Mouse (Mus musculus) midbrain, embryonic 14.5 days (tissue): ENCODE measurements at regions not wholly inside any gene's neighbourhood (a gene's known extent, or its start where the extent isn't known, plus 50 kb on each side); places are given as distances from the start of the nearest gene placed in this dataset.
"Not testable (repeated sequence)": the region's sequence is repeated elsewhere in the genome, so short reads cannot be mapped to it uniquely, and the experiment has no call there.

Experiments
- ATAC-seq: fragments of 200-750 bp; cut with Nextera tagmentation; 2 replicates; pipeline ENCODE4 v1.8.0; 2017; ENCODE audit warnings: moderate number of reproducible peaks, moderate library complexity; ENCODE audit not compliant: low FRiP score, low TSS enrichment
- DNase-seq: peaks from one replicate; pipeline ENCODE4 v3.0.0-alpha.2; 2015
- H3K27ac ChIP-seq: fragments of 300-500 bp; sonication (generic); replicated peaks from 2 replicates; pipeline ENCODE4 v1.5.1; 2014; ENCODE audit warnings: mild to moderate bottlenecking, low read depth, low read length, moderate library complexity
- H3K27me3 ChIP-seq: fragments of 300-500 bp; sonication (generic); 2 replicates; pipeline ENCODE4 v1.6.1; 2014; ENCODE audit warnings: low read length, control low read depth, mixed read lengths; ENCODE audit not compliant: control insufficient read depth, insufficient read depth
- H3K36me3 ChIP-seq: fragments of 300-500 bp; sonication (generic); 2 replicates; pipeline ENCODE4 v1.6.1; 2014; ENCODE audit warnings: low read length, control low read depth; ENCODE audit not compliant: control insufficient read depth, insufficient read depth
- H3K4me1 ChIP-seq: fragments of 300-500 bp; sonication (generic); 2 replicates; pipeline ENCODE4 v1.6.1; 2014; ENCODE audit warnings: mild to moderate bottlenecking, antibody characterized with exemption, low read length, control low read depth; ENCODE audit not compliant: control insufficient read depth, insufficient read depth
- H3K4me2 ChIP-seq: fragments of 300-500 bp; sonication (generic); 2 replicates; pipeline ENCODE4 v1.6.1; 2014; ENCODE audit warnings: mild to moderate bottlenecking, low read length, moderate library complexity
- H3K4me3 ChIP-seq: fragments of 300-500 bp; sonication (generic); replicated peaks from 2 replicates; pipeline ENCODE4 v1.5.1; 2014; ENCODE audit warnings: low read depth, low read length
- H3K9ac ChIP-seq: fragments of 300-500 bp; sonication (generic); replicated peaks from 2 replicates; pipeline ENCODE4 v1.6.1; 2014; ENCODE audit warnings: mild to moderate bottlenecking, low read length, moderate library complexity
- H3K9me3 ChIP-seq: fragments of 300-500 bp; sonication (generic); 2 replicates; pipeline ENCODE4 v1.6.1; 2016; ENCODE audit warnings: low read length, control low read depth, mixed read lengths; ENCODE audit not compliant: control insufficient read depth
- WGBS: fragments of 180-500 bp; shearing (Covaris S2); extraction: QIAGEN DNeasy Blood & Tissue Kit; methylation state at CpG from one replicate; pipeline ENCODE4 v1.1.7; 2014; 5-methylcytosine and 5-hydroxymethylcytosine counted together

- ATAC-seq (no peak), DNase-seq (no peak)
- 92% methylated on average over 2 of the region's 2 CpGs for WGBS
Observed at GRCm38 (mm10) chr11:71285193-71285592, 54.7 kb upstream of the Nlrp1b start.

GRCm38 (mm10) chr11:71288243-71288642, 57.7 kb upstream of the Nlrp1b start:
- not testable (repeated sequence) for H3K4me2 ChIP-seq, H3K4me1 ChIP-seq, H3K27ac ChIP-seq, H3K4me3 ChIP-seq, DNase-seq, H3K27me3 ChIP-seq, H3K36me3 ChIP-seq, H3K9me3 ChIP-seq, ATAC-seq, H3K9ac ChIP-seq

More at GRCm38 (mm10) chr11:71285193-71285592, 54.7 kb upstream of the Nlrp1b start:
- Histone ChIP-seq H3K4me1 (no peaks in the 10 kb centered on the region), H3K9ac (no peak overlapping the region), H3K36me3 (no peaks in the 10 kb centered on the region), H3K4me3 (no peak overlapping the region), H3K4me2 (no peak overlapping the region), H3K27ac (no peak overlapping the region), H3K9me3 (no peaks in the 10 kb centered on the region), H3K27me3 (no peaks in the 10 kb centered on the region)

GRCm38 (mm10) chr11:71289490-71289889, 59.0 kb upstream of the Nlrp1b start:
- H3K4me2 ChIP-seq = no peak overlapping the region
- ATAC-seq (no peak), DNase-seq (no peak)
- no peak overlapping the region for H3K9ac ChIP-seq
- H3K36me3 ChIP-seq = no peaks in the 10 kb centered on the region
- WGBS = 93% methylated on average over 1 of the region's 1 CpGs
- no peak overlapping the region for H3K4me3 ChIP-seq
- H3K9me3 ChIP-seq = no peaks in the 10 kb centered on the region
- no peaks in the 10 kb centered on the region for H3K4me1 ChIP-seq
- no peak overlapping the region for H3K27ac ChIP-seq
- no peaks in the 10 kb centered on the region for H3K27me3 ChIP-seq

- H3K36me3 ChIP-seq = no peaks in the 10 kb centered on the region
- H3K4me2 ChIP-seq = no peak overlapping the region
- H3K9ac ChIP-seq = no peak overlapping the region
- ATAC-seq (no peak), DNase-seq (no peak)
- 96% methylated on average over 1 of the region's 1 CpGs for WGBS
- no peak overlapping the region for H3K27ac ChIP-seq
- no peak overlapping the region for H3K4me3 ChIP-seq
- H3K4me1 ChIP-seq = no peaks in the 10 kb centered on the region
- H3K9me3 ChIP-seq = no peaks in the 10 kb centered on the region
- no peaks in the 10 kb centered on the region for H3K27me3 ChIP-seq
Observed at GRCm38 (mm10) chr11:71299479-71299878, 68.9 kb upstream of the Nlrp1b start.

DNA sequence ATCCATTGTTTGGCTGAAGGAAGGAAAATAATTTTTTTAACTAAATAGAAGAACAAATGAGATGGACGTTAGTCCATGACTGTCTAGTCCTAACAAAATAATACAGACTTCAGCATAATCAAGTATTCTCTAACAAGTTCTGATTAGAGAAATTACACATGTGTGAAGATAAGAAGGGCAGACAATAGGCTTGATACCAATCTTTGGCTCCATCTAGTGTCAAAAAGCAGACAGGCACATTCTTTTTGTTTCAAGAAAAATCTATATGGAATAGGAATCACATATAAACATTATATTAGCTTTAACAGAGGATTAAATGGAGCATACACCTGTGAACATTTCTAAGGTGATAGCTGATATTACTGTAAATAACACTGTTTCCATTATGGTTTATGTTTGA, 92.9 kb upstream of the Nlrp1b start:
- H3K4me3 ChIP-seq = no peak overlapping the region
- no peaks in the 10 kb centered on the region for H3K4me1 ChIP-seq
- no peak for ATAC-seq
- H3K27me3 ChIP-seq = no peaks in the 10 kb centered on the region
- DNase-seq = peak; percentile 76
- H3K9ac ChIP-seq = no peak overlapping the region
- H3K27ac ChIP-seq = no peak overlapping the region
- WGBS = 38% methylated on average over 1 of the region's 1 CpGs
- H3K36me3 ChIP-seq = no peaks in the 10 kb centered on the region
- H3K4me2 ChIP-seq = no peak overlapping the region
- no peaks in the 10 kb centered on the region for H3K9me3 ChIP-seq

DNA sequence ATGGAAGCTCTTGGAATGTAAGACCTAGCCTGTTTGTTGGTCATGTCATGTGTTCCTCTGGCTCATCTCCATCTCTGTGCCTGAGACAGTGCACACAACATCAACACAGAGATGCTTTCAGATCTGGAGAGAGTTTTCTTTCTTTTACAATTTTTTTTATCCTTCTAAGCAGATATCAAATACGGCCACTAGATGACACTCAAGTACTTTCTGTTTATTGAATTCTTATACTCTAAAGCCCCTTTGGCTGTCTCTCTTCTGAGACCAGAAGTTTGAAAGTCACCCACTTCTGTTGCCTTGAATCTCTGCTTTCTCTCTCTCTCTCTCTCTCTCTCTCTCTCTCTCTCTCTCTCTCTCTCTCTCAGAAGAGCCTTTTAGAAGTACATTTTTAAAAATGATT, 106.9 kb upstream of the Nlrp1b start:
- H3K9me3 ChIP-seq = no peaks in the 10 kb centered on the region
- H3K27me3 ChIP-seq = no peaks in the 10 kb centered on the region
- WGBS = 5% methylated on average over 1 of the region's 1 CpGs
- H3K4me1 ChIP-seq = no peaks in the 10 kb centered on the region
- ATAC-seq = no peak
- DNase-seq = peak; percentile 86
- H3K36me3 ChIP-seq = no peaks in the 10 kb centered on the region
- no peak overlapping the region for H3K4me2 ChIP-seq
- H3K27ac ChIP-seq = no peak overlapping the region
- no peak overlapping the region for H3K9ac ChIP-seq
- H3K4me3 ChIP-seq = no peak overlapping the region

GRCm38 (mm10) chr11:71346024-71346423, 115.5 kb upstream of the Nlrp1b start:
- H3K36me3 ChIP-seq = no peaks in the 10 kb centered on the region
- H3K9ac ChIP-seq = no peak overlapping the region
- no peaks in the 10 kb centered on the region for H3K4me1 ChIP-seq
- DNase-seq = peak; percentile 85
- no peak for ATAC-seq
- no peak overlapping the region for H3K4me2 ChIP-seq
- H3K4me3 ChIP-seq = no peak overlapping the region
- 29% methylated on average over 3 of the region's 3 CpGs for WGBS
- H3K27ac ChIP-seq = no peak overlapping the region
- no peaks in the 10 kb centered on the region for H3K27me3 ChIP-seq
- no peaks in the 10 kb centered on the region for H3K9me3 ChIP-seq

- peak; percentile 46 for DNase-seq
- WGBS = 27% methylated on average over 3 of the region's 3 CpGs
Observed at GRCm38 (mm10) chr11:71357089-71357488, 126.6 kb upstream of the Nlrp1b start.

DNA sequence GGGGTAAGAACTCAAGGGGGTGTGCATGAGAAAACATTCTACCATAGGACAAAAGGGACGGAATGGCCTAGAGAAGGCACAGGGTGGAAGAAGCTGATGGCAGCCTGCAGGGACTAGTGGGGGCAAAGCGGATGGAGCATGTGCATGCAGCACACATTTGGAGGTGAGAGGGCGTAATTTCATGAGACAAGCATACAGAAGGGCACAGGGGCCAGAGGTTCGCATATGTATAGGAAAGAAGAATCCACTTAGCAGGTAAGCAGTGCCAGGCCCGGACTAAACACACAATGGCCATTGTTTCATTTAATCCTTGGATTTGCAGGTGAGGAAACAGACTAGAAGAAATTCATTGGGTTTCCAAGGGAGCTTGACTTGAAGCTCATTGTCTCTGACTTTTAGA, 130.3 kb upstream of the Nlrp1b start:
- no peaks in the 10 kb centered on the region for H3K4me1 ChIP-seq
- ATAC-seq = no peak
- H3K9ac ChIP-seq = no peak overlapping the region
- H3K27me3 ChIP-seq = no peaks in the 10 kb centered on the region
- no peaks in the 10 kb centered on the region for H3K9me3 ChIP-seq
- no peak overlapping the region for H3K4me3 ChIP-seq
- DNase-seq = no peak
- no peak overlapping the region for H3K27ac ChIP-seq
- H3K36me3 ChIP-seq = no peaks in the 10 kb centered on the region
- H3K4me2 ChIP-seq = no peak overlapping the region
- WGBS = 67% methylated on average over 5 of the region's 5 CpGs

More at GRCm38 (mm10) chr11:71357089-71357488, 126.6 kb upstream of the Nlrp1b start:
- H3K4me3 ChIP-seq = no peak overlapping the region
- H3K36me3 ChIP-seq = no peaks in the 10 kb centered on the region
- H3K27me3 ChIP-seq = no peaks in the 10 kb centered on the region
- no peak overlapping the region for H3K9ac ChIP-seq
- no peaks in the 10 kb centered on the region for H3K9me3 ChIP-seq
- no peak overlapping the region for H3K27ac ChIP-seq
- no peak for ATAC-seq
- no peaks in the 10 kb centered on the region for H3K4me1 ChIP-seq
- H3K4me2 ChIP-seq = no peak overlapping the region
